8 mouse cellular contexts compared by ENCODE assay signal in the genomic region with DNA sequence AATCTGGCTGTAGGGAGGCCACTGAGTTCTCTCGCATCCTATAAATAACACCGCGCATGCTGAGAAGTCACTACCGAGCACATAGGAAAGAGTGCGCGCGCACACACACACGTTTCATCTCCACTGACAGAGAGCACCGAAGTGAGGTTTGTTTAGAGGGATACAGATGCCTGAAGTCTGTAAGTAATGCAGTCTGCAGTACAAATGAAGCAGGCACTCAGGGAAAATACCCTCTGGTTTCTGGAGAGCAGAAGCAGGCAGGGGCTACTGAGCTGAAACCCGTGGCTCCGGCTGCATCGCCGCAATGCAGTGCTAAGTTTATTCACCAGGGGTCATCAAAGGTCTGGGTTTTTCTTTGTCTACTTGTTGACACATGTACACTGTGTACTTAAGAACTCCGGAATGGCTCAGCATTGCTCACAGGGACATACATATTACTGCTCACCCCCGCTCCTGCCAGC.
A peak's percentile ranks its signal among the peaks of the same experiment; 100 is the strongest.
DNase-seq lines count a peak whose midpoint lies in the region; ATAC-seq and TF ChIP-seq lines count a peak whose summit lies in the region.

No protein-coding gene starts in this region.

- H3K4me1 ChIP-seq in E14TG2a.4 (replicated peaks; ENCODE audit: low read depth, low read length), result 0 out of 2 replicates have a peak, but pooled peaks cover 2% of the 10 kb centered on the region
- 0 out of 2 replicates have a peak, but pooled peaks cover 8% of the 10 kb centered on the region for H3K4me1 ChIP-seq in forebrain, embryonic 13.5 days
- H3K4me1 ChIP-seq in liver, embryonic 14.5 days (replicated peaks; ENCODE audit: control insufficient read depth in 2 of 2, insufficient read depth in 2 of 2, low read length in 1 of 2), result no peaks in the 10 kb centered on the region
- no peaks in the 10 kb centered on the region for H3K4me1 ChIP-seq in olfactory bulb, adult 2 months (ENCODE audit: control insufficient read depth, insufficient read depth, low read length)

- no peaks in the 10 kb centered on the region for H3K9me3 ChIP-seq in E14TG2a.4 (ENCODE audit: low read length)
- no peaks in the 10 kb centered on the region for H3K9me3 ChIP-seq in forebrain, embryonic 13.5 days (replicated peaks)
- no peaks in the 10 kb centered on the region for H3K9me3 ChIP-seq in liver, embryonic 14.5 days (ENCODE audit: control insufficient read depth, low read length)

- no peak for TF ChIP-seq POLR2A in olfactory bulb, adult 2 months (IDR thresholded peaks at IDR 0.05; ENCODE audit: insufficient read depth, low read depth, low read length)

- peak overlapping the region; percentile 24; the same call in 1 of the 2 replicates for H3K4me2 ChIP-seq in forebrain, embryonic 13.5 days
- H3K4me2 ChIP-seq in liver, embryonic 14.5 days (ENCODE audit: low read depth), result no peak overlapping the region

- TF ChIP-seq EP300 in liver, embryonic 14.5 days (IDR thresholded peaks at IDR 0.05; ENCODE audit: low read depth), result no peak

- 44% methylated on average over 15 of the region's 15 CpGs for WGBS in forebrain, embryonic 13.5 days
- 55% methylated on average over 15 of the region's 15 CpGs for WGBS in liver, embryonic 14.5 days (ENCODE audit: insufficient replicate concordance)
- WGBS in olfactory bulb, adult 2 months, result 17% methylated on average over 15 of the region's 15 CpGs

- peak; percentile 62 to 75 for DNase-seq in heart, postnatal 14 days
- peak; percentile 77 to 82 for DNase-seq in kidney, postnatal 4 days
- DNase-seq in liver, embryonic 14.5 days (ENCODE audit: low read depth in 3 of 3, low spot score in 3 of 3), result peak in 1 of 3 experiments; percentile 12
- DNase-seq in urinary bladder, postnatal 36 days (ENCODE audit: low spot score in 2 of 2), result peak; percentile 44

- H3K27ac ChIP-seq in forebrain, embryonic 13.5 days, result 0 out of 2 replicates have a peak overlapping the region, but pooled peaks have one; percentile 3
- H3K27ac ChIP-seq in liver, embryonic 14.5 days, result no peak overlapping the region
- no peak overlapping the region for H3K27ac ChIP-seq in olfactory bulb, adult 2 months (ENCODE audit: insufficient read depth, low read depth, low read length)

- no peak overlapping the region for H3K9ac ChIP-seq in forebrain, embryonic 13.5 days
- H3K9ac ChIP-seq in liver, embryonic 14.5 days (replicated peaks), result no peak overlapping the region

- peak; percentile 69 for ATAC-seq in cerebellum, adult (ENCODE audit: insufficient number of reproducible peaks, low FRiP score, low TSS enrichment)
- peak; percentile 90 for ATAC-seq in forebrain, embryonic 13.5 days
- ATAC-seq in liver, embryonic 14.5 days (ENCODE audit: insufficient read depth), result no peak

- intact Hi-C loops in heart, postnatal 14 days (cut with DNase I), result loop anchor here (10.0 kb wide), 3 partner anchors 369 to 589 kb away; no protein-coding TSS in a partner anchor

- TF ChIP-seq CTCF in E14TG2a.4 (conservative IDR thresholded peaks at IDR 0.05; ENCODE audit: low read length), result peak; percentile 77
- TF ChIP-seq CTCF in liver, embryonic 14.5 days (IDR thresholded peaks at IDR 0.05; ENCODE audit: low read depth), result peak; percentile 39
- peak; percentile 34; the same call in 1 of the 2 replicates for TF ChIP-seq CTCF in olfactory bulb, adult 2 months (IDR thresholded peaks at IDR 0.05; ENCODE audit: insufficient read depth, low read depth, low read length)

- H3K4me3 ChIP-seq in E14TG2a.4 (replicated peaks; ENCODE audit: low read length), result no peak overlapping the region
- H3K4me3 ChIP-seq in forebrain, embryonic 13.5 days, result no peak overlapping the region
- no peak overlapping the region for H3K4me3 ChIP-seq in liver, embryonic 14.5 days (ENCODE audit: insufficient read depth in 1 of 2, low read depth in 2 of 2, low read length in 2 of 2)
- H3K4me3 ChIP-seq in olfactory bulb, adult 2 months (ENCODE audit: insufficient read depth, low read depth, low read length), result peak overlapping the region; percentile 41

- H3K36me3 ChIP-seq in E14TG2a.4 (ENCODE audit: insufficient read depth, low read length), result no peaks in the 10 kb centered on the region
- no peaks in the 10 kb centered on the region for H3K36me3 ChIP-seq in forebrain, embryonic 13.5 days (ENCODE audit: poor library complexity, severe bottlenecking)
- H3K36me3 ChIP-seq in liver, embryonic 14.5 days (replicated peaks; ENCODE audit: control insufficient read depth, insufficient read depth, low read depth), result no peaks in the 10 kb centered on the region

- no peaks in the 10 kb centered on the region for H3K27me3 ChIP-seq in E14TG2a.4 (ENCODE audit: insufficient read depth, low read length)
- H3K27me3 ChIP-seq in forebrain, embryonic 13.5 days, result no peaks in the 10 kb centered on the region
- H3K27me3 ChIP-seq in liver, embryonic 14.5 days (ENCODE audit: control insufficient read depth, insufficient read depth, low read length), result no peaks in the 10 kb centered on the region
